Comparison of ENCODE assay signal across 31 mouse cellular contexts in the genomic region with DNA sequence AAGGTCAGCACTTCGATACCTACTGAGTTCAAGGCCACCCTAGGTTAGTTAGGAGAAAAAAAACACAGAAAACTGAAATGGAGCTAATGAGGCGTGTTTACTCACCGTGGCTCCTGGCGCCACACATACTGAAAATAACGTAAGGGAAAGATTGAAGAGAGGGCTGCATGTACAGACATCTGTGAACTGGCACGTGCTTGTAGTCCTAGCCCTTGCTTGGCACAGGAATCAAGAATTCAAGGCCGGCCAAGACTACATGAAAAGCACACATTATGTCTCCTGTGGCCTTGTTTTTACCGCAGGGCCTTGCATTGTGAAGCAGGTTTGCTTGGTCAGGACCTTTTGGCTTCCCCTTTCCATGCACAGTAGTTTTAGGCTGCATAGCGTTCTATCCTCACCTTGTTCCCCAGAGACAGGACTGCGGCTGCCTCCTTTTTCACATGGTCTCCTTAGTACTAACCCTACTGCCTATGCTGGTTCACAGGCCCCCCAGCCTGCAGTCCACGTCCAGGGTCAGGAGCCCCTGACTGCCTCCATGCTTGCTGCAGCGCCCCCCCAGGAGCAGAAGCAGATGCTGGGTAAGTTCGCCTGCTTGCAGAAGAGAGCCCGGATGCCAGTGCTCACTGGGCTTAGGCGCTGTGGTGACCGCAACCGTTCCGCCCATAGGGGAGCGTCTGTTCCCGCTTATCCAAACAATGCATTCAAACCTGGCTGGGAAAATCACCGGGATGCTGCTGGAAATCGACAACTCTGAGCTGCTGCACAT. TPM values are rescaled to one million over a fixed set of nuclear protein-coding genes. Genes with fewer than 3 reads are reported as not detected.
DNase-seq lines count a peak whose midpoint lies in the region; ATAC-seq and TF ChIP-seq lines count a peak whose summit lies in the region.
"Had no signal": no experiment of that assay in that cellular context is flagged by ENCODE, and none has a peak within 500 bp of the region (broad histone marks: within the 10 kb centered on the region; RNA-seq: fewer than 3 reads in every experiment).

No protein-coding gene starts in this region.

- no peak overlapping the region for H3K4me2 ChIP-seq in liver, embryonic 12.5 days
- H3K4me2 ChIP-seq in hindbrain, embryonic 16.5 days (ENCODE audit: low read length), result no peak overlapping the region
- H3K4me2 ChIP-seq: embryonic facial prominence, embryonic 12.5 days; embryonic facial prominence, embryonic 15.5 days; forebrain, embryonic 15.5 days; heart, embryonic 12.5 days; heart, embryonic 15.5 days; hindbrain, embryonic 13.5 days had no signal

- H3K36me3 ChIP-seq in liver, adult 2 months (ENCODE audit: control insufficient read depth, insufficient read depth, low read length), result peaks cover 43% of the 10 kb centered on the region
- peaks cover 99% of the 10 kb centered on the region for H3K36me3 ChIP-seq in liver, embryonic 12.5 days
- H3K36me3 ChIP-seq in hindbrain, embryonic 16.5 days (ENCODE audit: control insufficient read depth, insufficient read depth, low read length), result peaks cover 49% of the 10 kb centered on the region

- no peak for TF ChIP-seq POLR2A in liver, adult 2 months (IDR thresholded peaks at IDR 0.05; ENCODE audit: extremely low read depth, insufficient read depth, low read length)
- TF ChIP-seq POLR2A in lung, adult 2 months (IDR thresholded peaks at IDR 0.05; ENCODE audit: borderline replicate concordance, extremely low read depth, low read depth, low read length), result no peak

- no peaks in the 10 kb centered on the region for H3K27me3 ChIP-seq in liver, adult 2 months (ENCODE audit: control insufficient read depth, insufficient read depth, low read length)
- no peaks in the 10 kb centered on the region for H3K27me3 ChIP-seq in liver, embryonic 12.5 days (replicated peaks)
- H3K27me3 ChIP-seq in hindbrain, embryonic 16.5 days (replicated peaks; ENCODE audit: control insufficient read depth, insufficient read depth, low read length), result no peaks in the 10 kb centered on the region
- H3K27me3 ChIP-seq: embryonic facial prominence, embryonic 12.5 days; embryonic facial prominence, embryonic 15.5 days; forebrain, embryonic 15.5 days; heart, embryonic 12.5 days; heart, embryonic 15.5 days; hindbrain, embryonic 13.5 days had no signal

- no peak for ATAC-seq in liver, embryonic 12.5 days
- ATAC-seq in hindbrain, embryonic 16.5 days, result no peak
- ATAC-seq: CD4-positive, CD25-positive, alpha-beta regulatory T cell, adult 4 months; forebrain, embryonic 15.5 days; hindbrain, postnatal 0 days; inflammation-experienced regulatory T-cells, adult 6 months; intestine, embryonic 16.5 days had no signal

- WGBS in liver, adult 2 months, result 84% methylated on average over 22 of the region's 22 CpGs
- 93% methylated on average over 22 of the region's 22 CpGs for WGBS in liver, embryonic 12.5 days (ENCODE audit: insufficient replicate concordance)
- 94% methylated on average over 22 of the region's 22 CpGs for WGBS in lung, adult 2 months
- 85% methylated on average over 22 of the region's 22 CpGs for WGBS in hindbrain, embryonic 16.5 days

- peaks cover 4% of the 10 kb centered on the region for H3K4me1 ChIP-seq in liver, adult 2 months (ENCODE audit: control insufficient read depth, insufficient read depth, low read length)
- H3K4me1 ChIP-seq in liver, embryonic 12.5 days, result peaks cover 3% of the 10 kb centered on the region
- H3K4me1 ChIP-seq in lung, adult 2 months (ENCODE audit: control insufficient read depth, insufficient read depth, low read length), result no peaks in the 10 kb centered on the region
- no peaks in the 10 kb centered on the region for H3K4me1 ChIP-seq in hindbrain, embryonic 16.5 days (ENCODE audit: control insufficient read depth, insufficient read depth, low read depth, low read length)
- H3K4me1 ChIP-seq: embryonic facial prominence, embryonic 12.5 days; embryonic facial prominence, embryonic 15.5 days; forebrain, embryonic 15.5 days; heart, embryonic 12.5 days; hindbrain, embryonic 10.5 days; hindbrain, embryonic 13.5 days had no signal

- DNase-seq in adrenal gland, adult 8-10 months, result peak; percentile 67
- no peak for DNase-seq in adrenal gland, adult 18-20 months (ENCODE audit: low spot score in 2 of 2)
- peak; percentile 40 for DNase-seq in liver, adult 2 months (ENCODE audit: extremely low read depth, low read depth, low spot score)
- peak; percentile 66 for DNase-seq in adrenal gland, postnatal 10 days
- DNase-seq in adrenal gland, postnatal 14 days, result peak; percentile 68
- DNase-seq in lung, adult 2 months, result no peak
- DNase-seq: cerebellum, adult 11 months; cerebellum, adult 2 months; cerebellum, adult 9-11 months; cerebellum, postnatal 25 days; gastrocnemius, postnatal 10 days; kidney, adult 18-20 months had no signal

- no peak overlapping the region for H3K9ac ChIP-seq in liver, adult 2 months (ENCODE audit: low read depth, low read length)
- H3K9ac ChIP-seq in liver, embryonic 12.5 days, result no peak overlapping the region
- H3K9ac ChIP-seq in hindbrain, embryonic 16.5 days (ENCODE audit: low read depth, low read length), result no peak overlapping the region
- H3K9ac ChIP-seq: embryonic facial prominence, embryonic 12.5 days; embryonic facial prominence, embryonic 15.5 days; forebrain, embryonic 15.5 days; heart, embryonic 12.5 days; heart, embryonic 15.5 days; hindbrain, embryonic 13.5 days had no signal

- TF ChIP-seq CTCF in liver, adult 2 months (IDR thresholded peaks at IDR 0.05; ENCODE audit: low read depth, low read length), result no peak
- TF ChIP-seq CTCF in lung, adult 2 months (IDR thresholded peaks at IDR 0.05; ENCODE audit: insufficient read depth, low read length), result no peak

- H3K27ac ChIP-seq in liver, adult 2 months (replicated peaks; ENCODE audit: insufficient read depth, low read depth, low read length), result no peak overlapping the region
- no peak overlapping the region for H3K27ac ChIP-seq in liver, embryonic 12.5 days
- H3K27ac ChIP-seq in hindbrain, embryonic 16.5 days (ENCODE audit: low read depth, low read length), result no peak overlapping the region
- H3K27ac ChIP-seq: embryonic facial prominence, embryonic 12.5 days; embryonic facial prominence, embryonic 15.5 days; forebrain, embryonic 15.5 days; hindbrain, embryonic 10.5 days; hindbrain, embryonic 13.5 days; hindbrain, postnatal 0 days had no signal

- no peak overlapping the region for H3K4me3 ChIP-seq in liver, adult 2 months (ENCODE audit: insufficient read depth, low read depth, low read length)
- H3K4me3 ChIP-seq in liver, embryonic 12.5 days, result no peak overlapping the region
- no peak overlapping the region for H3K4me3 ChIP-seq in lung, adult 2 months (replicated peaks; ENCODE audit: extremely low read depth, low read depth, low read length)
- no peak overlapping the region for H3K4me3 ChIP-seq in hindbrain, embryonic 16.5 days (ENCODE audit: low read length)
- H3K4me3 ChIP-seq: embryonic facial prominence, embryonic 12.5 days; embryonic facial prominence, embryonic 15.5 days; forebrain, embryonic 15.5 days; heart, embryonic 12.5 days; heart, embryonic 15.5 days; hindbrain, embryonic 10.5 days; hindbrain, embryonic 13.5 days had no signal

- H3K79me2 ChIP-seq in liver, adult 2 months (ENCODE audit: control insufficient read depth, insufficient read depth, low read length), result no peaks in the 10 kb centered on the region

- H3K9me3 ChIP-seq in liver, embryonic 12.5 days (replicated peaks), result no peaks in the 10 kb centered on the region
- no peaks in the 10 kb centered on the region for H3K9me3 ChIP-seq in hindbrain, embryonic 16.5 days (ENCODE audit: control insufficient read depth, low read length)
- H3K9me3 ChIP-seq: embryonic facial prominence, embryonic 12.5 days; embryonic facial prominence, embryonic 15.5 days; forebrain, embryonic 15.5 days; heart, embryonic 12.5 days; heart, embryonic 15.5 days; hindbrain, embryonic 10.5 days; hindbrain, embryonic 13.5 days had no signal

RNA-seq across cellular contexts. Expression of a gene that starts 26.1 kb away (rescaled TPM):
- not detected for total RNA-seq in adrenal gland, adult 8-10 months (2022)
- not detected for total RNA-seq in adrenal gland, adult 18-20 months (2021)
- not detected in 2 replicates for total RNA-seq in liver, adult 2 months (2014; rRNA removed)
- polyA plus RNA-seq in liver, adult 2 months (2012; rRNA removed), result not detected in 2 replicates
- polyA plus RNA-seq in liver, embryonic 12.5 days (2016; fragmentation: Nextera tagmentation; extraction: Ambion mirVana), result 0.19 TPM in 1 of 2 replicates, not detected in the other
- under 1 TPM in 1 of 2 experiments, not detected in 1; 0.18 TPM for total RNA-seq in adrenal gland, postnatal 10 days (2021)
- not detected in 2 replicates for total RNA-seq in adrenal gland, postnatal 14 days (2021)
- polyA plus RNA-seq in lung, adult 2 months (2012; rRNA removed), result not detected in 2 replicates
- polyA plus RNA-seq in hindbrain, embryonic 16.5 days (2015; fragmentation: Nextera tagmentation; extraction: Ambion mirVana), result 0.12 and 0.14 TPM in 2 replicates
- total RNA-seq: common myeloid progenitor, adult 5-6 weeks; gastrocnemius, postnatal 4 days; heart, postnatal 10 days; heart, postnatal 36 days; MEL had no signal
- polyA plus RNA-seq: CD4-positive, CD25-positive, alpha-beta regulatory T cell, adult 4 months; cerebellum, adult 2 months; embryonic facial prominence, embryonic 12.5 days; forebrain, embryonic 11.5 days; forebrain, embryonic 15.5 days; heart, embryonic 12.5 days; heart, embryonic 15.5 days; hindbrain, embryonic 10.5 days; hindbrain, embryonic 13.5 days; inflammation-experienced regulatory T-cells, adult 6 months; intestine, embryonic 16.5 days had no signal

RNA-seq across cellular contexts. Expression of a gene that starts 35.2 kb away (rescaled TPM):
- total RNA-seq in adrenal gland, adult 8-10 months (2022), result 10 to 100 TPM; 82.8 to 96.1 (median 90.0) TPM
- total RNA-seq in adrenal gland, adult 18-20 months (2021), result 10 to 100 TPM; 93.9 to 99.8 TPM
- 25.3 and 41.9 TPM in 2 replicates for total RNA-seq in liver, adult 2 months (2014; rRNA removed)
- polyA plus RNA-seq in liver, adult 2 months (2012; rRNA removed), result 40.8 and 54.4 TPM in 2 replicates
- 110 and 112 TPM in 2 replicates for polyA plus RNA-seq in liver, embryonic 12.5 days (2016; fragmentation: Nextera tagmentation; extraction: Ambion mirVana)
- 100 to 1,000 TPM; 102 to 143 TPM for total RNA-seq in adrenal gland, postnatal 10 days (2021)
- 98.4 and 98.6 TPM in 2 replicates for total RNA-seq in adrenal gland, postnatal 14 days (2021)
- 60.3 and 65.4 TPM in 2 replicates for polyA plus RNA-seq in lung, adult 2 months (2012; rRNA removed)
- polyA plus RNA-seq in hindbrain, embryonic 16.5 days (2015; fragmentation: Nextera tagmentation; extraction: Ambion mirVana), result 23.0 and 31.4 TPM in 2 replicates

RNA-seq across cellular contexts. Expression of a gene that starts 45.7 kb away (rescaled TPM):
- under 1 TPM in 2 of 4 experiments, not detected in 2; 0.15 to 0.17 TPM for total RNA-seq in adrenal gland, adult 8-10 months (2022)
- total RNA-seq in adrenal gland, adult 18-20 months (2021), result not detected
- not detected in 2 replicates for total RNA-seq in liver, adult 2 months (2014; rRNA removed)
- not detected in 2 replicates for polyA plus RNA-seq in liver, adult 2 months (2012; rRNA removed)
- 0.31 and 0.46 TPM in 2 replicates for polyA plus RNA-seq in liver, embryonic 12.5 days (2016; fragmentation: Nextera tagmentation; extraction: Ambion mirVana)
- under 1 TPM in 1 of 2 experiments, not detected in 1; 0.90 TPM for total RNA-seq in adrenal gland, postnatal 10 days (2021)
- 0.34 TPM in 1 of 2 replicates, not detected in the other for total RNA-seq in adrenal gland, postnatal 14 days (2021)
- 0.27 and 0.55 TPM in 2 replicates for polyA plus RNA-seq in lung, adult 2 months (2012; rRNA removed)
- polyA plus RNA-seq in hindbrain, embryonic 16.5 days (2015; fragmentation: Nextera tagmentation; extraction: Ambion mirVana), result 0.22 and 0.26 TPM in 2 replicates
- total RNA-seq: common myeloid progenitor, adult 5-6 weeks; gastrocnemius, postnatal 4 days had no signal
- polyA plus RNA-seq: CD4-positive, CD25-positive, alpha-beta regulatory T cell, adult 4 months; heart, embryonic 15.5 days; inflammation-experienced regulatory T-cells, adult 6 months had no signal

Comparison
In these comparisons a context has a peak if more than half of its experiments do, and no peak if none do; other contexts are left out.
1. DNase-seq: peak in adrenal gland, adult 8-10 months (single experiment), liver, adult 2 months (single experiment), adrenal gland, postnatal 10 days (single experiment) and adrenal gland, postnatal 14 days (single experiment); none in adrenal gland, adult 18-20 months (0 of 2) and lung, adult 2 months (single experiment).